Mouse (Mus musculus) gastrocnemius, adult 2 months (tissue): ENCODE data around the gene Hrh3. TPM values are rescaled to one million over a fixed set of nuclear protein-coding genes. Genes with fewer than 3 reads are reported as not detected.
A peak's percentile ranks its signal among the peaks of the same experiment; 100 is the strongest.

ENCODE experiments used
- DNase-seq: peaks from one replicate; pipeline ENCODE4 v3.0.0; 2022
- H3K27ac ChIP-seq: fragments of 200-600 bp; 2 replicates; pipeline ENCODE4 v1.8.1; 2022; ENCODE audit warnings: mild to moderate bottlenecking
- H3K4me3 ChIP-seq: fragments of 200-600 bp; 2 replicates; pipeline ENCODE4 v1.8.1; 2022; ENCODE audit warnings: mild to moderate bottlenecking, moderate library complexity
- CTCF ChIP-seq: fragments of 200-600 bp; IDR thresholded peaks from 2 replicates; pipeline ENCODE4 v1.8.1; 2022; ENCODE audit warnings: antibody characterized with exemption, mild to moderate bottlenecking, moderate library complexity
- intact Hi-C: fragments of 180-260 bp; cut with DNase I; formaldehyde crosslinking; loops from one replicate; pipeline ENCODE4 v1.15.1; 2025
- total RNA-seq, 2 experiments: library from RNA; stranded (reverse); gene quantifications; 2 replicates each; pipeline ENCODE4 v1.2.3; 2021

The Hrh3 gene
- total RNA-seq, 2 experiments from 2014 or later, result not detected

DNA sequence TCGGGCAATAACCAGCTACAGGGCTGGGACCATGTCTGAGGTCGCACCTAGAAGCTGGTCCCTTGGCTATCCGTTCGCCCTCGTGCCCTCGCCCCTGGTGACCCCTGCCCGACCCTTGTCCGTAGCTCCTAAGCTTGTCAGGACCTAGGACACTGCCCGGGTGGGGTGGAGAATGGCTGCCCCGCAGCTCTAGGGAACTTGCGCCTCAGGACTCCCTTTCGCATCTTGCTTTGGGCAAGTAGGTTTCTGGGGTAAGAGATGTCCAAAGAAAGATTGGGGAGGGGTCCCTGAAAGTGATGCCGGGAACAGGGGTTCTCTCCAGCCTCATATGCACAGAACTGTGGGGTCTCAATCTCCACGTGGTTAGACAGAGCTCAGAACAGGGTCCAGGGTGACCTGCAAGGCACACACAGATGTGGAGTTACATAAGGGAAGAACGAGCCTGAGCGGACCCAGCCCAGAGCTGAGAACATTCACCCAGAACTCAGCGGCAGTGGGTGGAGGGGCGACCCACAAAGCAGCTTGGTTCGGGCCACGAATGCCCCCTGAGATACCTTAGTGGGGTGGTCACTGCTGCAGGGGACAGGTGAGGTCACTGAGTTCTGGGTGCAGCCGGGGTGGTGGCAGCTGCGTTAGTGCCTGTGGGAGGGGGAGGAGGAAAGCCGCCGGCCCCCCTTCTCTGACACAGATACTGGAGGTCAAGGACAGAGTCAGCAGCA, 530 bp upstream of the Hrh3 start:
- H3K27ac ChIP-seq, result no peak overlapping the region
- intact Hi-C loops, result no loop called here
- H3K4me3 ChIP-seq, result peak overlapping the region; percentile 77
- no peak for TF ChIP-seq CTCF
- no peak for DNase-seq

- no peak overlapping the region for H3K27ac ChIP-seq
- H3K4me3 ChIP-seq, result peak overlapping the region; percentile 77
- intact Hi-C loops, result no loop called here
- no peak for TF ChIP-seq CTCF
- DNase-seq, result no peak
These were observed 924 bp downstream of the Hrh3 start for GRCm38 (mm10) chr2:180103151-180103977.

DNA sequence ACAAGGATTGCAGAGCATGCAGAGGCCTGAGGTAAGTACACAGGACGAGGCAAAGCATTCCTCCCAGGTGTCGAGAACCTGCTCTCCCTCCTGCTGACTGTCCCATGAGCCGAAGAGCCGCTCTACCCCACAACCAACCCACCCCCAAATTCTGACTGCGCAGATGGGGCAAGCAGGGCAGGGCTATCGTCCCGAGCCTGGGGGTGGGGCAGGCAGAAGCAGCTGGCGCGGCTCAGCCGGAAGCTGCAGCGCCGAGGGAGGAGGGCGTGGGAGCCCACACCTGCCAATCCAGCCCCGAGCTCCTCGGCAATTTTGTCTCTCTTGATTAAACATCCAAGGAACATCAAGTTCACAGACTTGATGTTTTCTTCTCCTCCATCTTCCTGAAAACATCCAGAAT, 4.8 kb downstream of the Hrh3 start:
- TF ChIP-seq CTCF, result no peak
- intact Hi-C loops, result no loop called here
- H3K4me3 ChIP-seq, result no peak overlapping the region
- DNase-seq, result no peak
- no peak overlapping the region for H3K27ac ChIP-seq

GRCm38 (mm10) chr2:180098167-180098566, 6.1 kb downstream of the Hrh3 start:
- peak; percentile 5; the same call in 1 of the 2 replicates for TF ChIP-seq CTCF
- H3K27ac ChIP-seq, result no peak overlapping the region
- intact Hi-C loops, result no loop called here
- no peak overlapping the region for H3K4me3 ChIP-seq
- DNase-seq, result no peak

- Histone ChIP-seq H3K27ac (no peak overlapping the region), H3K4me3 (no peak overlapping the region)
- no peak for DNase-seq
- no peak for TF ChIP-seq CTCF
- intact Hi-C loops, result no loop called here
These were observed 6.7 kb downstream of the Hrh3 start for GRCm38 (mm10) chr2:180097585-180097984.

DNA sequence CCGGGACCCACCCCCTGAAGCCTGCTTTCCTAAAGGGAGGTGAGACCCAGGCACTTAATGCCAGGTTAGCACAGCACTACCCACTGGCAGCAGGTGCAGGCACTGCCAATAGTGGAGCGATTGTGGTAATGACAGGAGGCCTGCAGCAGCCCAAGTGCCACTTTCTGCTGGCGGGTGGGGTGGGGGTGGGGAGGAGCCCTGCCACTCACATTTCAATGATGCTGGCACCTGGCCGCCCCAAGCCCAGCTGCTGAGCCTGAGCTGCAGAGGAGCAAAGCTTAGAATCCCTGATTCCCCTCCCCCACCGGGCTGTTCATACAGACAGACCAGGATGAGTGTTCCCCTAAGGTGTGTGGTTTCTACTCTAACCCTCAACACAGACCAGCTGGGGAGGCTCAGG, 8.6 kb downstream of the Hrh3 start:
- intact Hi-C loops, result no loop called here
- no peak for DNase-seq
- Histone ChIP-seq H3K4me3 (no peak overlapping the region), H3K27ac (no peak overlapping the region)
- no peak for TF ChIP-seq CTCF

GRCm38 (mm10) chr2:180090285-180090684, 14.0 kb downstream of the Hrh3 start:
- Histone ChIP-seq H3K4me3 (no peak overlapping the region), H3K27ac (no peak overlapping the region)
- intact Hi-C loops, result no loop called here
- peak; percentile 50 for DNase-seq
- no peak for TF ChIP-seq CTCF

DNA sequence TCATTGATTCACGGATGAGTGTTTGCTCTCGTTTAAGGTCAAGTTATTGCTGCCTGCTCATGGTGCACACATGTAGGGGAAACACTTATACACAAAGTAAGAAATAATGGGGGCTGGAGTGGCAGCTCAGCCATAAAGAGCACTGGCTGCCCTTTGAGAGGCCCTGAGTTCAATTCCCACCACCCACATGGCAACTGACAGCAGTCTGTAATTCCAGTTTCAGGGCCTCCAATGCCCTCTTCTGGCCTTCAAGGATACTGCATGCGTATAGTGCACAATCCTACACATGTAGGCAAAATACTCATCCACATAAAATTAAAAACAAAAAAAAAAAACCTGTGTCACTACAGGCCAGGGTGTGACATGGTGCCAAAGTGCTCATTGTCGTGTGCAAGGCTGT, 16.8 kb downstream of the Hrh3 start:
- TF ChIP-seq CTCF, result peak; percentile 34; the same call in 1 of the 2 replicates
- DNase-seq, result no peak
- Histone ChIP-seq H3K4me3 (no peak overlapping the region), H3K27ac (no peak overlapping the region)
- intact Hi-C loops, result no loop called here

DNA sequence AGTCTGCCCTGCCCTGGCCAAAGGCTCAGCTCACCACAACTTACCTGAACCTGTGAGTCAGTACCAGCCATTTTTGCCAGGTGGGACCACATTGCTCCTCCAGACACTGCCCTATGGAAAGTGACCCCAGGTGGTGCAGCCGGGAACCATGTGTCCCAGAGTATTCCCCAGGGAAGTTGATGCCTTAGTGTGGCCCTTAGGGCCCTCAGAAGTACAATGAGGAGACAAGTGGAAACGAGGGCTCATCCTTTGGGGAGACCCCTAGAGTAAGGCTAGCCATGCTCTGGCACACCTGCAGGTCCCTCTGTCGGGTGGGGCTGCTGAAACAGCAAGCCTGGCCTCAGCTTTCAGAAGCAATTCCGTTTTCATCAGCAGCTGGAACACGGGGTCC, 17.7 kb downstream of the Hrh3 start:
- no peak for TF ChIP-seq CTCF
- Histone ChIP-seq H3K27ac (no peak overlapping the region), H3K4me3 (no peak overlapping the region)
- intact Hi-C loops, result no loop called here
- no peak for DNase-seq

- Histone ChIP-seq H3K27ac (no peak overlapping the region), H3K4me3 (no peak overlapping the region)
- TF ChIP-seq CTCF, result no peak
- DNase-seq, result no peak
- intact Hi-C loops, result no loop called here
These were observed 18.2 kb downstream of the Hrh3 start for GRCm38 (mm10) chr2:180085926-180086636.

DNA sequence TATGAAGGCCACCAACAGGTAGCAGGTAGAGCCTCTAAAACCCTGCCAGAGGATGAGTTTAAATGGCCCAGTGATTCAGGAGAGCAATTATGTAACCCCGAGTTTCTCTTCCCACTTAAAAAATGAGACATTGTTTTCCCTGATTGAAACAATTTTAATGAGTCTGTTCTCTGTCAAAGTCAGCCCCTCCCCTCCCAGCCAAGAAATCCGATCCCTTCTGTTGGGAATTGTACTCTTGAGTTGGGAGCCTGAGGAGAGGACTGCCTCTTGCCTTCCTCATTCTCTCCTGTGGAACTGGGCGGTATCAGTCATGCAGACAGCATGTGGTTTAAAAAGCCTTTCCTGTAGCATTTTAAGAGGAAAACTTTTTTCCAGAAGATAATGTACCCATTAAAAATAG, 19.7 kb downstream of the Hrh3 start:
- intact Hi-C loops, result no loop called here
- no peak overlapping the region for H3K27ac ChIP-seq
- TF ChIP-seq CTCF, result no peak
- DNase-seq, result no peak
- H3K4me3 ChIP-seq, result no peak overlapping the region

- Histone ChIP-seq H3K4me3 (no peak overlapping the region), H3K27ac (no peak overlapping the region)
- no peak for TF ChIP-seq CTCF
- intact Hi-C loops, result no loop called here
- DNase-seq, result no peak
These were observed 21.2 kb downstream of the Hrh3 start for GRCm38 (mm10) chr2:180083063-180083462.

DNA sequence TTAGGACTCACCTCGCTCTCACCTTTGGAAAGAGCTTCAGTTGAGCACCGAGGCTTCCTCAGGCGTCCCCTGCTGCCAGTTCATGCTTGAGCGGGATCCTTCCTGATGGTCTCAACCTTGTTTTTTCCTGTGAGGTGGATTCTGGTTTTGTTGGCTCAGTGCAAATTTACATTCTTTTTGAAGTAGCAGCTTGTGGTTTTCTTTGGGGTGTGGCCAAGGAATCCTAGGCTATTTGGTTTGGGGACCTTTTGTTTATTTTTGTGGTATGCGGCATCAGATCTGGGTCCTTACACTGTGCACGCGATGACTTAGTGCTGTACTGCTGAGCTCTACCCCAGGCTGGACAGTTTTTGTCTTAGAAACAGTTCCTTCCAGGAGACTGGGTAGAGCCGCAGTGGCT, 23.6 kb downstream of the Hrh3 start:
- no peak for DNase-seq
- H3K4me3 ChIP-seq, result no peak overlapping the region
- intact Hi-C loops, result no loop called here
- no peak overlapping the region for H3K27ac ChIP-seq
- TF ChIP-seq CTCF, result no peak
